Mouse (Mus musculus) embryo, embryonic 9.5 days (tissue): Measurements from ENCODE around the gene Pik3c2b.

ENCODE experiments used
- DNase-seq: peaks from one replicate; pipeline ENCODE4 v3.0.0-alpha.2; 2017; ENCODE audit errors: extremely low spot score

Pik3c2b gene

DNA sequence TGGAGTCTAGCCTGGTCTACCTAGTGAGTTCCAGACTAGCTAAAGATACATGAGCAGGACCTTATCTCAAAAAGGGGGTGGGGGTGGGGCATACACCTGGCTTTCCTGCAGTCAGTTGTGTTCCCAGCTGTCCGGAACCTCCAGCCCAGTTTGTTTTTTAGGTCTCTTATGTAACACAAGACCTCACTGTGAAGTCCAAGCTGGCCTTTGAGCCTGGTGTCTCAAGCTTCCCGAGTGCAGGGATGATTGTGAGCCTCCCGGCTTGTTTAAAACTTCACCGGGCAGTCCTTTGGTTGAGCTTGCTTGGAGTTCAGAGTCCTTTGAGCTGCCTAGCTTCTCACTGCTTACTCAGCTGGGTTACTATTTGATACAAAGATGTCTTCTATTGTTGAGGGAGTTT lies 88.6 kb downstream of the Pik3c2b start:
- DNase-seq, result no peak

- DNase-seq, result no peak
Measured at GRCm38 (mm10) chr1:133134881-133135280, 89.4 kb downstream of the Pik3c2b start.

DNA sequence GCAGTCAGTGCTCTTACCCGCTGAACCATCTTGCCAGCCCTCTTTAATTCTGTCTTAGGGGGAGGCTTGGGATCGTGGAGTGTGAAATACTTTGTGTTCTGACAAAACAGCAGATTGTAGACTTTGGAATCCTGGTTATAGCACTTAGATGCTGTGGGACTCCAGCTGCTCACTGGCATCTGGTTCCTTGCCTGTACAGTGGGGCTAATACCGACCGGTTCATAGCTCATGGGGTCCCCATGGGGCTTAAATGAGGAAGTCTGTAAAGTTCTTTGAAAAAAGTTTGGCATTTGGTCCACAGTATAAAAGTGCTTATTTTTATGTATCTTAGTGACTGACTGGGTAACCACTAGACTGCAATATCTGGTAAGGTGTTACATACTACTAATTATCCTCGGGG lies 90.3 kb downstream of the Pik3c2b start:
- DNase-seq, result no peak

DNA sequence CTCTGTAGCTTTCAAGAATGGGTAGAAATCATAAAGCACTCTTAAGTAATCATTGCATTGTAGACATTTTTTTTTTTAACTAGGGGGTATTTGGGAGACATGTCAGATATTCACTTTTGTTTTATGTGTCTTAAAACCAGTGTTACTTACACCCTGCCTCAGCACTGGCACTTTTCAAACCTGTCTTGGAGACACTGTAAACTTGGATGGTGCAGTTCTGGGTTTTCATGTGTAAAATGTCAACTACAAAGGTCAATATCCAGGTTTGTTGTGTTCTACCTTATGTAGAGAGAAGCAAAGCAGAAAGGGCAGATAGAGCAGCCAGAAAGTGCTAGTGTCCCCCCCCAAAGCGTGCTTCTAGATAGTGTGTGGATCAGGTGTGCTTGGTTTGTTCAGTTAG lies 92.9 kb downstream of the Pik3c2b start:
- DNase-seq, result no peak

- DNase-seq, result peak; percentile 56
Measured at GRCm38 (mm10) chr1:133146014-133147009, 100.8 kb downstream of the Pik3c2b start.

- no peak for DNase-seq
Measured at GRCm38 (mm10) chr1:133147324-133147723, 101.9 kb downstream of the Pik3c2b start.

DNA sequence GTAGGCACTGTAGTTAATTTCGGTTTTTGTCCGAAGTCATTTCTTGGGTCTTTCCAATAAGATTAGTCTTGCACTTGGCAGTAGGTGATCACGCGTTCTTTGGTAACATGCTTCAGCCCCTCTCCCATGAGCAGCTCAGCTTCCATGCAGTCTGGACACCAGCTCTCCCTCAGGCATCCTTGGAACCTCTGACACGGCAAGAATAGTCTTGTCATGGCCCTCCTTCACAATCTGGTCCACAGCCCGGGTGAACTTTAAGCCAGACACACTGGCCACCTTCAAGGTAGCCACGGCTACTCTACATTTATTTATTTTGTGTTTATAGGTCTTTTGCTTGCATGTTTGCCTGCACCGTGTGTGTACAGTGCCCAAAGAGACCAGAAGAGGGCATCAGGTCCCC lies 102.7 kb downstream of the Pik3c2b start:
- no peak for DNase-seq

- no peak for DNase-seq
Measured at GRCm38 (mm10) chr1:133150556-133150955, 105.1 kb downstream of the Pik3c2b start.

- DNase-seq, result no peak
Measured at GRCm38 (mm10) chr1:133152213-133152612, 106.7 kb downstream of the Pik3c2b start.

DNA sequence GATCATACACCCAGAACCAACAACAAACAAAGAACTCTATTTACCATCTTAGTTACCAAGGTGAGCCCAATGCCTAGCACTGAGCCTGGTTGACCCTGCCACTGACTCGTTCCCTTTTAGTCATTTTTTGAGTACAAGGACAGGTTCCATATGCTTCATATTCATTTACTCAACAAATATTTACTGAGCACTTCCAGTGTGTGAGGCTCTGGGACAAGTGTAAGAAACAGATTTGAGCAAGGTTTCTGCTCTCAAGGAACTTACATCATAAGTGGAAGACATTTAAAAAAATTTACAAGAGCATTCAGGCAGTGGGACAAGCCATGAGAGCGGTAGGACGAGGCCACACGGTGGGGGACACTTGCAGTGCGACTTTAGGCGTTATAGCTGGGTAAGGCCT lies 109.8 kb downstream of the Pik3c2b start:
- DNase-seq, result no peak
